Mouse (Mus musculus) MEL (cell line): ENCODE measurements around the gene Ehmt2.

Experiments
- CHD1 ChIP-seq: IDR thresholded peaks from 2 replicates; pipeline ENCODE4 v1.6.1; 2012; ENCODE audit warnings: low read depth, mild to moderate bottlenecking, inconsistent platforms, low read length, improper control_type of control experiment
- GATA1 ChIP-seq: IDR thresholded peaks from 2 replicates; pipeline ENCODE4 v1.6.1; 2011; ENCODE audit warnings: low read depth, low read length, improper control_type of control experiment
- NELFE ChIP-seq: IDR thresholded peaks from 2 replicates; pipeline ENCODE4 v1.6.1; 2011; ENCODE audit warnings: low read depth, low read length, improper control_type of control experiment

DNA sequence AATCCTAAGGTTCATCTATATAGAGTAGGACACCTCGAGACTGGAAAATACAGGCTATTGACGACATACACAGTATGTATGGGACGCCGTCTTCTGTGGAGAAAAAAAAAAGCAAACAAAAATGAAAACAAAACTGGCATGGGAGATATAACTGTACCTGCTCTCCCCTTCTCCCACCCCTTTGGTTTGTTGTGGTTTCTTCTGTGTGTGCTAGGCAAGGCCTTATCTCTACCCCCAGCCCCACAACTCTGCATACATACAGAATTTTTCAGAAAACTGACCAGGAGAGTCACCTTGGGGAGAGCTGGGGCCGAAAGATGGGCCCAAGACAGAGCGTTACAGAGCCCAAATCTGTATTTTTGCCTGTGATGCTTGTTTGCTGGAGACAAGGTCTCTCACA lies 13.6 kb upstream of the Ehmt2 start:
- no peak for TF ChIP-seq CHD1
- TF ChIP-seq GATA1 = no peak
- TF ChIP-seq NELFE = no peak
